Mouse (Mus musculus): Measurements from ENCODE around the gene Tmem108. TPM values are rescaled to one million over a fixed set of nuclear protein-coding genes. Genes with fewer than 3 reads are reported as not detected.

Tmem108 gene
- total RNA-seq, 2 experiments from 2014 or later: 40.7 to 46.1 TPM

GRCm38 (mm10) chr9:103443121-103443823 lies 318.4 kb downstream of the Tmem108 start:
- no peak for TF ChIP-seq CTCF (conservative IDR thresholded peaks at IDR 0.05)
- peak overlapping the region; percentile 19; the same call in 1 of the 2 replicates for H3K4me3 ChIP-seq
- DNase-seq (ENCODE audit: low spot score in 2 of 2): peak in 1 of 2 experiments; percentile 13
- H3K27ac ChIP-seq: peak overlapping the region; percentile 64; the same call in 1 of the 2 replicates

- H3K4me3 ChIP-seq: no peak overlapping the region
- TF ChIP-seq CTCF (conservative IDR thresholded peaks at IDR 0.05): no peak
- DNase-seq (ENCODE audit: low spot score in 2 of 2): no peak
- no peak overlapping the region for H3K27ac ChIP-seq
Observed at GRCm38 (mm10) chr9:103440597-103440996, 321.0 kb downstream of the Tmem108 start.

GRCm38 (mm10) chr9:103437104-103437503 lies 324.5 kb downstream of the Tmem108 start:
- Histone ChIP-seq H3K4me3 (no peak overlapping the region), H3K27ac (no peak overlapping the region)
- no peak for DNase-seq (ENCODE audit: low spot score in 2 of 2)
- no peak for TF ChIP-seq CTCF (conservative IDR thresholded peaks at IDR 0.05)

GRCm38 (mm10) chr9:103434116-103434515 lies 327.5 kb downstream of the Tmem108 start:
- Histone ChIP-seq H3K27ac (no peak overlapping the region), H3K4me3 (no peak overlapping the region)
- DNase-seq (ENCODE audit: low spot score in 2 of 2): no peak
- TF ChIP-seq CTCF (conservative IDR thresholded peaks at IDR 0.05): peak; percentile 54

Other genes with a start within 250 kb of the Tmem108 start
- gene Nphp3, start 240.7 kb upstream of the Tmem108 start, total RNA-seq (2021): 1 to 10 TPM; 7.1 to 7.5 TPM

All from layer of hippocampus, adult 2 months (tissue).